Mouse (Mus musculus) MEL (cell line): ENCODE data around the gene Lsamp.

ENCODE experiments used
- CTCF ChIP-seq, 3 experiments: IDR thresholded peaks in 2 of 3; conservative IDR thresholded peaks in 1 of 3; 2 replicates each; pipeline ENCODE4 v1.5.1; 2011 to 2012; ENCODE audit warnings: low read length in 3 of 3, low read depth in 2 of 3, mild to moderate bottlenecking in 2 of 3, improper control_type of control experiment in 1 of 3, inconsistent platforms in 1 of 3, mixed read lengths in 1 of 3, moderate library complexity in 1 of 3; ENCODE audit not compliant: control insufficient read depth in 1 of 3, insufficient read depth in 1 of 3, poor library complexity in 1 of 3, severe bottlenecking in 1 of 3
- E2F4 ChIP-seq: IDR thresholded peaks from 2 replicates; pipeline ENCODE4 v1.6.1; 2011; ENCODE audit warnings: low read depth, low read length, improper control_type of control experiment, borderline replicate concordance
- EP300 ChIP-seq, 2 experiments: IDR thresholded peaks; 2 replicates each; pipeline ENCODE4 v1.6.1; 2011; ENCODE audit warnings: improper control_type of control experiment in 2 of 2, low read length in 2 of 2, low read depth in 1 of 2, mild to moderate bottlenecking in 1 of 2
- JUND ChIP-seq: IDR thresholded peaks from 2 replicates; pipeline ENCODE4 v1.6.1; 2011; ENCODE audit warnings: low read depth, mild to moderate bottlenecking, improper control_type of control experiment, low read length
- KAT2A ChIP-seq: conservative IDR thresholded peaks from 2 replicates; pipeline ENCODE4 v1.6.1; 2012; ENCODE audit warnings: low read depth, low read length, improper control_type of control experiment, inconsistent platforms
- MAX ChIP-seq: IDR thresholded peaks from 2 replicates; pipeline ENCODE4 v1.6.1; 2011; ENCODE audit warnings: low read length, improper control_type of control experiment
- MAZ ChIP-seq: IDR thresholded peaks from 2 replicates; pipeline ENCODE4 v1.6.1; 2012; ENCODE audit warnings: low read depth, mild to moderate bottlenecking, inconsistent platforms, low read length, improper control_type of control experiment
- MEF2A ChIP-seq: IDR thresholded peaks from 2 replicates; pipeline ENCODE4 v1.6.1; 2014; ENCODE audit warnings: low read depth, mild to moderate bottlenecking, inconsistent platforms, low read length, improper control_type of control experiment; ENCODE audit not compliant: poor library complexity, insufficient replicate concordance, severe bottlenecking; ENCODE audit errors: extremely low read depth
- POLR2A ChIP-seq, 2 experiments: IDR thresholded peaks; 2 replicates each; pipeline ENCODE4 v1.6.1; 2011 to 2012; ENCODE audit warnings: low read length in 2 of 2, mild to moderate bottlenecking in 2 of 2, control low read depth in 1 of 2, improper control_type of control experiment in 1 of 2, low read depth in 1 of 2, moderate library complexity in 1 of 2; ENCODE audit not compliant: control insufficient read depth in 1 of 2, insufficient read depth in 1 of 2, poor library complexity in 1 of 2
- TCF12 ChIP-seq: IDR thresholded peaks from 2 replicates; pipeline ENCODE4 v1.6.1; 2014; ENCODE audit warnings: low read depth, mild to moderate bottlenecking, inconsistent platforms, low read length, improper control_type of control experiment, moderate library complexity
- USF2 ChIP-seq, 2 experiments: IDR thresholded peaks; 2 replicates each; pipeline ENCODE4 v1.6.1; 2011 to 2012; ENCODE audit warnings: improper control_type of control experiment in 2 of 2, low read length in 2 of 2, borderline replicate concordance in 1 of 2, inconsistent platforms in 1 of 2, low read depth in 1 of 2, mild to moderate bottlenecking in 1 of 2; ENCODE audit not compliant: insufficient read depth in 1 of 2
- ZC3H11A ChIP-seq: IDR thresholded peaks from 2 replicates; pipeline ENCODE4 v1.6.1; 2012; ENCODE audit warnings: low read depth, mild to moderate bottlenecking, inconsistent platforms, low read length, improper control_type of control experiment

DNA sequence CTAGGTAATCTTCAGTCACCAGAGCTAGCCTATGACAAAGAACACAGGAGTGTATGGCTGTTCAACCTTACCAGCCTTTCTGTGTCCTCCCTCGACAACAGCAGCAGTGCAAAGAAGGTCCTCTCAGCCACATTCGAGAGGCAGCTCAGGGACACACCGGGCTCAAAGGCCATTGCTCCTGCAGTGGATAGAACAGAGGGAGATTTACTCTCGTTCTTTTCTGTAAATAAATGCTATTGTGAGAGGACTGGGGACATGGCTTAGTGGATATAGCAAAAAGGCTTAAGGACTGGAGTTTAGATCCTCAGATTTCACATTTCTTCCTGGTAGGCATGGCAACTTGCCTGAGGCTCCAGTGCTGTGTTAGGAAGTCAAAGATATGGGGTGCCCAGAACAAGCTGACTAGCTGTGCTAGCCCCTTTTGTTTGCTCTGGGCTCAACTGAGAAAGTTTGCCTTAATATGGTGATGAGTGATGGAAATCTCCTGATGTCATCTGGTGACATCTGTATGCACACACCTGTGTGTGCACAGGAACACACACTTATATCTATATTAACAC is 913.7 kb downstream of the Lsamp start:
- no peak for TF ChIP-seq POLR2A (IDR thresholded peaks at IDR 0.05; ENCODE audit: control insufficient read depth in 1 of 2, insufficient read depth in 1 of 2, low read depth in 1 of 2, low read length in 2 of 2, poor library complexity in 1 of 2)
- TF ChIP-seq EP300 (IDR thresholded peaks at IDR 0.05; ENCODE audit: low read depth in 1 of 2, low read length in 2 of 2): no peak
- no peak for TF ChIP-seq E2F4
- TF ChIP-seq ZC3H11A: no peak
- no peak for TF ChIP-seq TCF12
- no peak for TF ChIP-seq JUND
- no peak for TF ChIP-seq CTCF (IDR thresholded peaks at IDR 0.05 in 2 of 3, conservative IDR thresholded peaks at IDR 0.05 in 1 of 3; ENCODE audit: control insufficient read depth in 1 of 3, insufficient read depth in 1 of 3, low read depth in 2 of 3, low read length in 3 of 3, poor library complexity in 1 of 3, severe bottlenecking in 1 of 3)
- TF ChIP-seq MAZ: no peak
- TF ChIP-seq KAT2A: no peak
- no peak for TF ChIP-seq USF2 (IDR thresholded peaks at IDR 0.05; ENCODE audit: borderline replicate concordance in 1 of 2, insufficient read depth in 1 of 2, low read depth in 1 of 2, low read length in 2 of 2)
- no peak for TF ChIP-seq MEF2A
- no peak for TF ChIP-seq MAX
